Mouse (Mus musculus) thymus, postnatal 4 days (tissue): ENCODE data around the gene Slc19a1.

Source experiments
- DNase-seq: peaks from one replicate; pipeline ENCODE4 v3.0.0; 2021

The Slc19a1 gene

DNA sequence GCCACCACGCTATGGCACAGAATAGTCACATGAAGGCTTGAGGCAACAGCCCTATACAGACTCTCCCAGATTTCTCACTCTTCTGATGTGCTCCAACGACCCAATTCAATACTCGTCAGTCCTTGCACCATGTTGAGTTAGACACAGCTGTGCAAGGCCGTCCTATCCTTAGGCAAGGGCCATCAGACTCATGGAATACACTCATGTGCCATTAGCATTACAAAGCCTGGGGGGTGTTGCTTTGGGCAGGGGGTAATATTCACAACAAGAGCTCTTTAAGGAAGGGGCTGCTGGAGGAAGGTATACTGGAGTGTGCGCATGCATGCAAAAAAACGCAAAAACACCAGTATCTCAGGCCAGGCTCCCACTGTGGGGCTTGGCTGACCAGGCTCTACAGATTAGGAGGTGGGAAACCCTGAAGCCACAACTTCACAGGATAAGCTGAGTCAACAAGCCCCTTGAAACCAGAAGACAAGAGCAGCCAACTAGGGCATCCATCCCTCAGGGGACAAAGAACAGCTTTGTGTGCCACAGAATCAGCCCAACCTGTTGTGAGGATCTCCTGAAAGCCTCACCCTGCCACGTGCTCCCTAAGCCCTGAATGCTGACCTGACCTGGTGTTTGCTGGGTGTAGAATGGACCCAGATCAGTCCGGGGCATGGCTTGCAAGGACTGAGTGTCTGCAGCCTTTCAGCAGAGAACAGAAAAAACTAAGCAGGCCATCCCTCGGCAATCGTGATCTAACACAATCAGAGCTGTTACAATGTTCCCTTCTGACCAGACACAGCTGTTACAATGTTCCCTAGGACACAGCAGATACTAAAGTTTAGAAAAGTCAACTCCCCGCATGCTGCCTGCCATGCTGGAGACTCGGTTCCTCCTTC, 65.2 kb downstream of the Slc19a1 start:
- DNase-seq: no peak

DNA sequence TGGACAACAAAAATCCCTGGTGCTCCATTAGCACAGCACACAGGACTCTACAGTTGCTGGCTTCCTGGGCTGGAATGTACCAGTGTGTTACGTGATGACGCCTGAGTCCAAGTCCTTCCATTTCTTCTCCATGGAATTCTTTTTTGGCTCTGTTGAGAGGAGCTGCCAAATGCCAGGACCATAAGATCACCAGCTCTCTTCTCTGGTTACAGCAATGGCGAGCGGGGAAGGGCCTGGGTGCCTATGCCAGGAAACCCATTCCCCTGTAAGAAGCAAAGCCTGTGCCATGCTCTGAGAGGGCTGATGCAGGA, 65.8 kb downstream of the Slc19a1 start:
- DNase-seq: no peak

DNA sequence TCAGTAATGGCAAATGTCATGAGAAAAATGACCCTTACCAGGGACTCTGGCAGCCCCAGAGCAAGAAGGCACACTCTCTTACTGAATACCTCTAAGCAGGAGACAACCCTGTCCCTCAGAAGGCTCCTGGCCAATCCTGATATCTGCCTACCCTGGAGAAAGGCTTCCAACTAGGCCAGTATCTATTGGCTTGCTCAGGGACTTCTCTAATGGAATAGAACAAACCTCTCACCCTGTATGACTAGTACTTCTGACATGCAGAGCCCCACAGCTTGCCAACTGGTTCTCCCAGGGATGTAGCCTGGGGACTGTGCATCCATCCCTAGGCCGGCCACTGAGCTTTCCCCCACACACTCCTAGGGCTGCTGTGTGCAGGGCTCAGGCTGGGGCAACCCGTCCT, 66.6 kb downstream of the Slc19a1 start:
- no peak for DNase-seq

DNA sequence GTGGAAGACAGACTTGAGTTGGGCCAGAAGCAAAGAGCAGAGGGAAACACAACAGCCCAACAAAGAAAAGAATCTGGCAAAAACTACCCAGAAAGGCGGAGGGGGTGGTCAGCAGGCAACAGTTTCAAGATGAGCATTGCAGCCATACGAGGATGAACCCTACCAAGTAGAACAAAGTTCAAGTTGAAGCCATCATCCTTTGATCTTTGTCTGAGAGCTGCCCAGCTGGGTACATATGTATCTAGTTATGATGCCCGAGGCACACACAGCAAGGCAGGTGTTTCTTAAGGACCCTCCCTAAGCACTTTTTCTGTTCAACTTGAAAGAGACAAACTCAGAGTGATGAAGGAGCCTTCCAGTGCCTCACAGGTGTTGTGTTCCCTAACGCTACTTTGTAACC, 67.7 kb downstream of the Slc19a1 start:
- DNase-seq: no peak

DNA sequence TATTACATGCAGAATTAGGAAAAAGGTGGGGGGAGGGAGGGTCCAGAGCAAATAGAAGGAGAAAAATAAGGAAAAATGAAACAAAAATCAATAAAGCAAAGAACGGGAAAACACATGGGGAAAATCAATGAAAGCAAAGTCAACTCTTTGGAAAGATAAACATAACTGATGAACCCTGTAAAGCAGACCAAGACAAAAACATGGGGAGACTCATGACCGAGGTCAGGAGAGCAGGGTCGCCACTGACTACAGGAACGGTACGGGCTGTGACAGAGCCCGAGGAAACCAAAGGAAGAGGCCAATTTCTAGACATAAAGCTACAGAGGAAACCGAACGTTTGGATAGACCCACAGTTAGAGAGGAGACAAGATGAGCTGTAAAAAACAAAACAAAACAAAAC, 71.6 kb downstream of the Slc19a1 start:
- no peak for DNase-seq

DNA sequence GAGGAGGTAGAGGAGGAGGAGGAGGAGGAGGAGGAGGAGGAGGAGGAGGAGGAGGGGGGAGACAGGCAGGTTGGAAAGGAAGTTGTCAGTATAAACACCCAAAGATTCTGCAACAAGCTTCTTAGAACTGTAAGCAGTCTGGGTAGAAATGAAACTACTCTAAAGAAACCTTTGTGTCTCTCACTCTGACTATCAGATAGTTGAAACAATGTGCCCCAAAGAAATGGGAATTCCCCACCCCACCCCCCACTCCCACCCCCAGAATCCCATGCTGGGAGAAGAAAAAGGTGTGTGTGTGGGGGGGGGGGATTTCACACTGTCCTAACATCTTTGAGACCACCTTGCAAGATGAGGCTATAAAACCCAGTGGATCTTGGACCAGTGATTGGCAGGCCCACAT, 72.3 kb downstream of the Slc19a1 start:
- DNase-seq: no peak

DNA sequence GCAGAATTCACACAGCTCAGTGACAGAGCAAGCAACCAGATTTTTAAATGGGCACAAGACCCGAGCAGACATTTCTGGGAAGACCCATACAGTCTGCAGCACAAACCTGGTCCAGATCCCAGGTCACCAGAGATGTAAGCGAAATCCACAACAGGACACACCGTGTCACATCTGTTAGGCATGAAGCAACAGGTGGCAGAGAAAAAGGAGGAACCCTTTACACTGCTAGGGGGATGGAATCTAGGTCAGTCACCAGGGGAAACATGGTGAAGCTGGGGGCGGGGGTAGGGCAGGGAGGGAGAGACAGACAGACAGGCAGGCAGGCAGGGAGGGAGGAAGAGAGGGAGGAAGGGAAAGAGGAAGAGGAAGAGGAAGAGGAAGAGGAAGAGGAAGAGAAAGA, 76.1 kb downstream of the Slc19a1 start:
- peak; percentile 37 for DNase-seq

DNA sequence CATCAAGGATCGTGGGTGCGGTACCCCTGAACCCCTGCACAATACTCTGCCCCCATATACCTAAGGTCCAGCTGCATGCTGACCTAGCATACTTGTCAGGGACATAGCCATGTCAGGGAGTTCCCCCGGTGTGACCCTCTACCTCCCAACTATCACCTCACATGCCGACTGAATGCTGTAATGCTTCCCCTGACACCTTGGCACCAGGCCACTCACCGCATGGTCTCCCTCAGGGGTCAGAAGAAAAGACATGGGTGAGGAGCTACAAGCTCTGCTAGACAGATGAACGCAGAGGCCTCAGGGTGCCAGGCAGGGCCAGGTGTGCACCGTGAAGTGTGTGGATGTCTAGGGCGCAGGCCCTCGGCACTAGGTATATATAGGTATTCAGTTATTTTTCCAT, 78.0 kb downstream of the Slc19a1 start:
- DNase-seq: no peak
